Mouse (Mus musculus) ES-E14 (cell line): Measurements from ENCODE around the gene Vav3. TPM values are rescaled to one million over a fixed set of nuclear protein-coding genes. Genes with fewer than 3 reads are reported as not detected.

Experiments
- DNase-seq: peaks from one replicate; pipeline ENCODE4 v3.0.0-alpha.2; 2013; ENCODE audit warnings: low read depth, low spot score
- H3K27ac ChIP-seq: 2 replicates; pipeline ENCODE4 v1.5.1; 2012; ENCODE audit warnings: low read depth, mild to moderate bottlenecking, low read length, moderate library complexity, mixed read lengths; ENCODE audit not compliant: poor library complexity, insufficient read depth, severe bottlenecking
- H3K36me3 ChIP-seq: 2 replicates; pipeline ENCODE4 v1.6.1; 2012; ENCODE audit warnings: mild to moderate bottlenecking, low read length, moderate library complexity, mixed read lengths; ENCODE audit not compliant: control insufficient read depth, poor library complexity, insufficient read depth, severe bottlenecking
- H3K4me1 ChIP-seq, 2 experiments: fragments of 150-350 bp in 1 of 2; sonication (generic) in 1 of 2; 2 replicates each; pipeline ENCODE4 v1.6.1; 2012; ENCODE audit warnings: low read length in 2 of 2, mild to moderate bottlenecking in 1 of 2, mixed read lengths in 1 of 2; ENCODE audit not compliant: control insufficient read depth in 2 of 2, insufficient read depth in 2 of 2, poor library complexity in 1 of 2
- H3K4me3 ChIP-seq, 2 experiments: fragments of 150-350 bp in 1 of 2; sonication (generic) in 1 of 2; 2 replicates each; pipeline ENCODE4 v1.5.1; 2012; ENCODE audit warnings: low read length in 2 of 2, low read depth in 1 of 2, mild to moderate bottlenecking in 1 of 2, mixed read lengths in 1 of 2; ENCODE audit not compliant: insufficient read depth in 1 of 2, poor library complexity in 1 of 2, severe bottlenecking in 1 of 2
- H3K9ac ChIP-seq: 2 replicates; pipeline ENCODE4 v1.6.1; 2012; ENCODE audit warnings: low read depth, mild to moderate bottlenecking, low read length, mixed read lengths; ENCODE audit not compliant: poor library complexity, insufficient read depth, severe bottlenecking
- H3K9me3 ChIP-seq: fragments of 150-350 bp; sonication (generic); 2 replicates; pipeline ENCODE4 v1.6.1; 2012; ENCODE audit warnings: low read depth, mild to moderate bottlenecking, low read length; ENCODE audit not compliant: control insufficient read depth, insufficient read depth
- CHD2 ChIP-seq: IDR thresholded peaks from 2 replicates; pipeline ENCODE4 v1.6.1; 2014; ENCODE audit warnings: mild to moderate bottlenecking, low read depth, low read length, inconsistent platforms
- HCFC1 ChIP-seq: IDR thresholded peaks from 2 replicates; pipeline ENCODE4 v1.6.1; 2012; ENCODE audit warnings: low read length, inconsistent platforms, borderline replicate concordance; ENCODE audit not compliant: insufficient read depth
- MAFK ChIP-seq: IDR thresholded peaks from 2 replicates; pipeline ENCODE4 v1.6.1; 2014; ENCODE audit warnings: mild to moderate bottlenecking, low read depth, low read length, inconsistent platforms; ENCODE audit not compliant: insufficient read depth
- ZC3H11A ChIP-seq: IDR thresholded peaks from 2 replicates; pipeline ENCODE4 v1.6.1; 2012; ENCODE audit warnings: low read depth, mild to moderate bottlenecking, inconsistent platforms, low read length, borderline replicate concordance
- ZNF384 ChIP-seq: IDR thresholded peaks from 2 replicates; pipeline ENCODE4 v1.6.1; 2012; ENCODE audit warnings: low read depth, low read length, inconsistent platforms
- in situ Hi-C, 2 experiments: fragments of 600-800 bp; cut with MboI; formaldehyde crosslinking; loops; one replicate each; pipeline ENCODE4 v1.15.1; 2025; ENCODE audit warnings: low sequenced_read_pairs in 2 of 2, inconsistent platforms in 1 of 2; ENCODE audit not compliant: unreplicated experiment in 2 of 2
- total RNA-seq: library from RNA; depleted of rRNA; stranded (reverse); fragments of 300-350 nt; gene quantifications from 2 replicates; pipeline ENCODE4 v1.2.3, GENCODE M21; 2012; rRNA removed

The Vav3 gene
- 0.58 and 1.6 TPM in 2 replicates for total RNA-seq

GRCm38 (mm10) chr3:109340274-109341070 lies at the start of gene Vav3:
Vav3 (plus strand) TSS chr3:109340653.
- Histone ChIP-seq H3K4me1 (no peaks in the 10 kb centered on the region), H3K9ac (peak within 1 kb of the TSS; percentile 46), H3K36me3 (no peaks in the 10 kb centered on the region), H3K27ac (no peak within 1 kb of the TSS), H3K9me3 (no peaks in the 10 kb centered on the region), H3K4me3 (peak within 1 kb of the TSS; percentile 75 to 78)
- TF ChIP-seq CHD2 (no peak), ZC3H11A (no peak), HCFC1 (no peak), MAFK (no peak), ZNF384 (no peak)
- in situ Hi-C loops, result no loop called here
- no peak for DNase-seq

- in situ Hi-C loops, result no loop called here
- Histone ChIP-seq H3K4me1 (no peaks in the 10 kb centered on the region), H3K36me3 (no peaks in the 10 kb centered on the region), H3K9ac (no peak overlapping the region), H3K27ac (no peak overlapping the region), H3K9me3 (no peaks in the 10 kb centered on the region), H3K4me3 (no peak overlapping the region)
- TF ChIP-seq CHD2 (no peak), HCFC1 (no peak)
- no peak for DNase-seq
Measured at GRCm38 (mm10) chr3:109298857-109299256, 41.6 kb upstream of the Vav3 start.

GRCm38 (mm10) chr3:109299303-109300074 lies 41.0 kb upstream of the Vav3 start:
- in situ Hi-C loops, result no loop called here
- Histone ChIP-seq H3K4me1 (no peaks in the 10 kb centered on the region), H3K9ac (no peak overlapping the region), H3K36me3 (no peaks in the 10 kb centered on the region), H3K9me3 (no peaks in the 10 kb centered on the region), H3K27ac (no peak overlapping the region), H3K4me3 (no peak overlapping the region)
- no peak for DNase-seq
- TF ChIP-seq ZC3H11A (no peak), HCFC1 (no peak), ZNF384 (no peak), MAFK (no peak), CHD2 (no peak)

- H3K27ac ChIP-seq, result no peak overlapping the region
Measured at GRCm38 (mm10) chr3:109302059-109302458, 38.4 kb upstream of the Vav3 start.

More at GRCm38 (mm10) chr3:109302059-109302458, 38.4 kb upstream of the Vav3 start:
- Histone ChIP-seq H3K36me3 (no peaks in the 10 kb centered on the region), H3K9ac (no peak overlapping the region), H3K4me1 (no peaks in the 10 kb centered on the region), H3K9me3 (no peaks in the 10 kb centered on the region), H3K4me3 (no peak overlapping the region)
- in situ Hi-C loops, result no loop called here
- TF ChIP-seq ZC3H11A (no peak), HCFC1 (no peak), ZNF384 (no peak), CHD2 (no peak), MAFK (no peak)
- no peak for DNase-seq
